Mouse (Mus musculus) spleen, adult 12 weeks (tissue): ENCODE measurements around the gene Chst11.

ENCODE experiments used
- DNase-seq: peaks from one replicate; pipeline ENCODE4 v3.0.0; 2022; ENCODE audit warnings: low spot score

Gene Chst11

DNA sequence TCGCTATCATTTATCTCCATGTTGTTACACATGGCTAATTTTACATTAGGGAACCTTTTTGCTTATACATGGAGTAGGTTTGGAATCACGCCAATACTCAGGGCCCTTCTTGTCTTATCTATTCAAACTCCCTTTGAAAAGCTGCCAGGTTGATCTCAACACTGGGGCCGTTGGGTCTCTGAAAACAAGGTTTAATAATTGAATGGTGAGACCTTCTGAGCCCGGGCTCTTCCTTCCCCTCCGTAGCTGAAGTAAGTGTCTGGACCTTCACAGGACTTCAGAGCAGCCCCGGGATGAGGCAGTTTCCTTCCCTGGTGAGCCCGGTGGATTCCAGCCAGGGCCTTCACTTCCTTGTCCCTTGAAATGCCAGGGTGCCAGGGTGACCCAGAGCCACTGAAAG lies 5.6 kb downstream of the Chst11 start:
- DNase-seq: no peak

DNA sequence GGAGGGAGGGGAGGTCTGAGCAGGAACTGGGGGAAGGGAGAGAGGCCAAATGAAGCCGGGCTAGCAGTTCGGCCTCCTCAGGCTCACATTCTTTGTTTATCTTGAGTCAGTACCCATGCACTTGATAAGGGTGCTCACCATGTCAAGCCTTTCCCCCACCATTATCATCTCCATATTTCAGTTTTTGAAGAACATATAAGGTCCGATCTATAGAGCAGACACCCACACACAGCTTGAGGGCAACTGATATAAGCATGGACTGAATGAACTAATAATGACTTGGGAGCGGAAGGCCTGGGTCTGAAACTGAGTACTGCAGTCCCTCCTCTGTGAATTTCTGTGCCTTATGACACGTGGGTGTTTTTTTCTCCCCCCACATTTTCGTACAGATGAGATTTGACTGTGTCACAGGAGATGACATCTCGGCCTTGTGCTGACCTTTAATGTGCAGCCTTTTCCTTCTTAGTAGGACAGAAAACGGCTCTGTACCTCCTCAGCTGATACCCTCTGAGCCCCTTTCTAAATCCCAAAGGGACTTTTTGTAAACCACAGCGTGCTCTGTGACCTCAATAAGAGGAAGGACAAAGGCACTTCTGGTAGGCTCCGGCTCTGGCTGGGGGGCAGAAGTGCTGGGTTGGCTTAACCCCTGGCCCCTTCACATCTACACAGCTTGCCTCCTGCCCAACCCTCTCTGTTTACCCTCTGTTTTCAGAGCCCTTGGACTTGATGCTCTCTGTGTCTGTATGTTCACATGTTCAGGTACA lies 6.6 kb downstream of the Chst11 start:
- DNase-seq: no peak

DNA sequence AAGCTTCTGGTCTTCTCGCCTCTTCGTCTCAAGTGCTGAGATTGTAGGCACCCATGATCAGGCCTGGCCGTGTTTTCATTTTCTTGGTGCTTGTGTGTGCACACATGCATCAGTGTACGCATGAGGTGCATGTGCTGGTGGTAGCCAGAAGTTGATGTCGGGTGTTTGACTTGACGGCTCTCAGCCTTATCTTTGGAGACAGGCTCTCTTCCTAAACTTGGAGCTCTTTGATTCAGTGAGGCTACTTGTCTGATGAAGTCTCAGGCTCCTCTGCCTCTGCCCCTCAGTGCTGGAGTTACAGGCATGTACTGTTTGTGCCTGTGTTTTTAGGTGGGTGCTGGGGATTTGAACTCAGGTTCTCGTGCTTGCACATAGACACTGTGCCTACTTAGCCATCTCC lies 9.0 kb downstream of the Chst11 start:
- DNase-seq: no peak

DNA sequence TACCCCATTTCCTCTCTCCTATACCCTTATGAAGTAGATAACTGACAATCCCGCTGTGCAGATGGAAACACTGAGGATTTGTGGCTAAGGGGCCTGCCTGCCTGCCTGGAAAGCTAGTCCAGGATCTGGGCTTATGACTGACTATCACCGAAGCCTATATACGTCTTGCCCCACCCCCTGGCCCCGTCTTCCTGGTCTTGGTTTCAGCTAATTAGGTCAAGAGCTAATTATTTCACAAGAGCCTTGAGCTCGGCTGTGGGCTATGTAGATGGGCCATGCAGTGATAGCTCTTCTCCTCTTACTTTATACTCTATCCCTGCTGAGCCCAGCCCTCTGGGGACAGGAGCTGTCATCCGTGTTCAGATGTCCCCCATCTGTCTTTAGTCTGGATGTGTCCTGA lies 12.2 kb downstream of the Chst11 start:
- no peak for DNase-seq

DNA sequence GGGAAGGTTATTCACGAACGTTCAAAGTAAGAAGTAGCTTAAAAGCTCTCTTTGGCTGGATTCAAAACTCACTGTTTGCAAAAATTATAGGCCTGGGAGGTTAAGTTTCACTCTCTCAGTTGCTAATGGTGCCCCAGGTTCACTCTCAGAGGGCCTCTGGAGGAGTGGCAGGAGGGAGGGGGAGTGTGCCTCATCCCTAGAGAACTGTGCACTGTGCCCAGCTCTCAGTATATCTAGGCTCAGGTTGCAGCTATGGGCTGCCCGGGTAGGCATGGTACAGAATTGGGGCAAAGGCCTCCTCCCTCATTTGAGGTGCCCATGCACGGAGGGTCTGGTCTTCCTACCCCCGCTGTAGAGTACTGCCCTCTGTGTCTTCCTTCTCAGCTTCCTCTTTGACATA lies 14.9 kb downstream of the Chst11 start:
- no peak for DNase-seq

DNA sequence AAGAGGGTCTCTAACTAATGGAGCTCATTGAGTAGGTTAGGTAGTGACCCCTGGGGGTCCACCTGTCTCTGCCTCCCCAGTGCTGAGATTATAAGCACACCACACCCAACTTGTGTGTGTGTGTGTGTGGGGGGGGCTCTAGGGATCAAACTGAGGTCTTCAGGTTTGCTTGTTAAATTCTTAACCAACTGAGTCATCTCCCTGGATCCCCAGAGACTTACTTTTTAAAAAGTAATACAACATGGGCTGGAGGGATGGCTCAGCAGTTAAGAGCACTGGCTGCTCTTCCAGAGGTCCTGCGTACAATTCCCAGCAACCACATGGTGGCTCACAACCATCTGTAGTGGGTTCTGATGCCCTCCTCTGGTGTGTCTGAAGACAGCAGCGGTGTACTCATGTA lies 15.4 kb downstream of the Chst11 start:
- DNase-seq: no peak

DNA sequence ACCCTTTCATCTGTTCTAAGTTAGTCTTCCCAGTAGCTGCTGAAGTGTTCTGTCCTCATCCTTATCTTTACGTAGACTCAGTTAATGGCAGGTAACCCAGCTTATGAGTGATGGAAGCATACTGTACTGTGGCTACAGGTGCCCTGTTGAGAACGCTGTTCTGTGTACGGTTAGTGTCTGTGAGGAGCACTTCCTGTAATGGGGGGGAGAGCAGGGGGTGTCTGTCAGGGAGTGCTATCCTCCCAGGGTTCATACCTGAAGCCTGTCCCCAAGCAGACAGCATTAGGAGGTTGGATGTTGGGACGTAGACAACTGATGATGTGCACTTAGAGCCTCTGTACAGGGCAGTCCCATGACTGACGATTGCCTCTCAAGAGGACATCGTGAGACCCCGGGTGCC lies 18.6 kb downstream of the Chst11 start:
- no peak for DNase-seq

DNA sequence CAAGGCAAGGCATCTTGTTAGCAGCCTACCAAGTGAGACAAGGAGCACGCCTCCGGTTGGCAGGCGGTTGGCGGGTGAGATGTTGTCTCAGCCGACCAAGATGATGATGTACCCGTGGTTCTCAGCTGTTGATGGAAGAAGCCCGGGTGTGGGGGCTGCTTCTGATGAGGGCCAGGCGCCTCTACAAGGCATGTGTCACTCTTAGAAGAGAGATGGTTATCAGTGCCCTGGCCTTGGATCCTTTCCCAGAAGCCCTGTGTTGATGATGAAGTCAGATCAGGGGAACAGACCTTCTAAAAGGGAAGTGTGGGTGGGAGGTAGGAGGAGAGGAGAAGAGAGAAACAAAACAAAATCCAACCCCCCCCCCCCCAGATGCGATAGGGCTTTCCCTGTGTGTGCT lies 19.1 kb downstream of the Chst11 start:
- DNase-seq: no peak

DNA sequence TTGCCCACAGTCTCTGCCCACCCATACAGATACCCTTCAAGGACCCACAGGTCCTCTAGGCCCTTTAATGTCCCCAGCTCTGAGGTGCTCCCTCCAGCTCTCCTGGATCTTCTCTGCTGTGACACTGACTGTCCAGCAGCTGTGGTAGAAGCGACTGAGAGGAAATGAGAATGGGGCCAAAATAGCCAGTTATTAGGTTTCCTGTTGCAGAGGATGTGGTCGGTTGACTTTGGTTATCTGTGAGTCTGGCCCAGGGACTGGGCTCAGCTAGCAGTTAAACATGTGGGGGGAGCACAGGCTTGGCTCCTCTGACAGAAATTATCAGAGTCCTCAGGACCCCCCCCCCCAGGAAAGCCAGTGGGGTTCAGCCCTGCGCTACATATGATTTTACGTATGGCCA lies 19.7 kb downstream of the Chst11 start:
- no peak for DNase-seq

DNA sequence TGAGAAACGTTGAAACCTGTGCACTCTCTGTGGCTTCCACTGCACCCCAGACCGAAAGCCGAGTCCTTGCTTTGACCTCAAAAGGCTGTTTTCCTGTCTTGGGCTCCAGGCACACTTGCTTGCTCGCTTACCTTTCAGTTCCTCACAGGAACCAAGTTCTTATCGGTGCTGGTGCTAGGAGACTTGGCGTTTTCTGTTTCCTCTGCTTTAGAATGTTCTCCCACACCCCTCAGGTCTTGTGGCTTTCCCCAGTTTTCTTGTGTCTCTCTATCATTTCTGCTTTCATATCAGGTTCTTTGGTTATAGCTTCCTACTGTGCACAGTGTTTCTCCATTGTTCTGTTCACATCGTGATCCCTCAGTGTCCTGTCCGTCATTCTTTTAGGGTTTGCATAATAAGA lies 21.0 kb downstream of the Chst11 start:
- no peak for DNase-seq

DNA sequence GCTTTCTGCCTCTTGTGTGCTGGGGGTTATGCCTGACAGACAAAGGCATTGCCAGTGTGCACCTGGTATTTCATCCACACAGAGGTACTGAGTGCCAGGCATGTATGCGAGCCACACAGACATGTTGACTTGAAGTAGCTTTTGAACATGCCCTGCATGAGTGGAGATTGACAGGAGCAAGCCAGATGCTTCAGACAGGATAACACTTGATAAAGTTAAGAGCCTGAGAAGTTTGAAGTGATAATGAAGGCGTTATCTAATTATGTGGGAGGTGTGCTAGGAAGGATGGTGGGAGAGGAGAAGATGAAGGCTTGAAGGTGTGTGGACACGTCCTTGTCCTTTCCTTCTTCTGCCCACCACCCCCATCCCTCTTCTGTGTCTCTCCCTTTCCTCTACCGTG lies 28.7 kb downstream of the Chst11 start:
- DNase-seq: no peak

DNA sequence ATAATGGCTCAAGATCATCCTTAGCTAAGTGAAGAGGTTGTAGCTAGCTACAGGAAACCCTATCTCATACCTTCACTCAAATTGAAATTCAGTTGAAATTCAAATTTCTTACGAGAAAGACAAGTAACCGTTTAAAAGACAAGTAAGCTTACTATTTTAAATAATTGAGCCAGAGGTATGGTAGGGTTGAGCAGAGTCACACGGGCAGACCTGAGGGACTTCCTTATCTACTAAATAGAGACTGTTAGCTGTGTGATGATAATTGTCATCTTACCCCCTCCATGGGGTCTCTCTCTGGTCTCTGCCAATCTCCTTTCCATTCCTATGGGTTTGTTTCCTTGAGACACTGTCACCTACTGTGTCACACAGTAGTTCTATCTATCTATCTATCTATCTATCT lies 30.6 kb downstream of the Chst11 start:
- DNase-seq: no peak

DNA sequence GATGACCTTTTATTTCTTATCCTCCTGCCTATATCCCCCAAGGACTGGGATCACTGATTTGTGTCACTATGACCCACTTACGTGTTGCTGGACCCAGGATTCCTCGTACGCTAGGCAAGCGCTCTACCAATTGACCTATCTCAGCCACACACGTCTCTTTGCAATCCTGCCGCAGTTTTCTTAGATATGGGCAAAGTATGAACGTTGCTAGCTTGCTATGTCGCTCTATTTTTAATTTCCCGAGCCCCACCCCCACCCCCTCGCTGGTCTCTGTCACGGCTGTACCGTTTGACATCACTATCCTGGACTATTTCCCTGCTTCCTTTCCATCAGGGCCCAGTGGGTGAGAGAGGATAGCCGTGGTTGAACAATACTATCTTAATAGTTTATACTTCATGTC lies 31.5 kb downstream of the Chst11 start:
- DNase-seq: no peak

DNA sequence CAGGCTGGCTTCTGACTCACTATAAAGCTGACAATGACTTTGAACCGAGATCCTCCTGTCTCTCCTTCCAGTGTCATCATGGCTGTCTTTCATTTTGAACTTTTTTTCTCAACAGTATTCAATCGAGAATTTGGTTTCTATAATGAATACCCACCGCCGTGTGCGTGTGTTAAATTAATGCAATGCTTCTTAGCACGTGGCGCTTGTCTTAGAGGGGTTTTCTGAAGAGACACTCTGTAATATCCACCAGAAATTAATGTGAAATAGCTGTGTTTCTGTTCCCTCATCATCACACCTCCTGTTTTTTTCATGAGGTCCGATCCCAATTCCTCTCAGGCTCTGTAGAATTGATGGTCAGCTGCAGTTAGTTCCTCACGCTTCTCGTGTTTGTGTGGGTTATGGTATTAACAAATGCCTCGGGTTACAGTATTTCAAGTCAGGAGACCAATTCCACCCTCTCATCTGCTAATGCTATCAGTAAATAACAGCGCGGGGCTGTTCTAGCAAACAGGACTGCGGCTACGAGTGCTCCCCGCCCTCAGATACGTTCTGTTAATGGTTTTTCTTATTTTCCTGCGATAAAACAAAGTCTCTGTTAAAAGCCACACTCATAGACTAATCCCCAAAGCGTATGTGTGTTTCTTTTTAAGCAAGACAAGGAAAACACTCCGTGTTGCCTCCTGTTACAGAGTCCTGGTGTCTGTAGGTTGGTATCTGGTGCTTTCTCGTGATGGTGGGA lies 32.6 kb downstream of the Chst11 start:
- DNase-seq: peak; percentile 29

DNA sequence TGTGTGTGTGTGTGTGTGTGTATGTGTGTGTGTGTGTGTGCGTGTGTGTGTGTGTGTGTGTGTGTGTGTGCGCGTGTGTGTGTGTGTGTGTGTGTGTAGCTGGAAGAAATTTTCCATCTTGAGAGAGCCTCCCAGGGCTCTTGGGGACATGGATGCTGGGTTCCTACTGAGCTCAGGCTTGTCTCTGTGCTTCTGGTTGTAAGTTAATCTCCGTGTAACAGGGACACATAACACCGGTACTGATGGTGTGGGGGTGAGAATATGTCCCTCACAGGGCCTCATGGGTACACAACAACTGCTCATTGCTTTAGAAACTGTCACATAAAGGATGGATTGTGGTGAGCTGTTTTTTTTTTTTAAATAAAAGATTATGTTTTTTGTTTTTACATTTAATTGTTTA lies 33.2 kb downstream of the Chst11 start:
- no peak for DNase-seq

DNA sequence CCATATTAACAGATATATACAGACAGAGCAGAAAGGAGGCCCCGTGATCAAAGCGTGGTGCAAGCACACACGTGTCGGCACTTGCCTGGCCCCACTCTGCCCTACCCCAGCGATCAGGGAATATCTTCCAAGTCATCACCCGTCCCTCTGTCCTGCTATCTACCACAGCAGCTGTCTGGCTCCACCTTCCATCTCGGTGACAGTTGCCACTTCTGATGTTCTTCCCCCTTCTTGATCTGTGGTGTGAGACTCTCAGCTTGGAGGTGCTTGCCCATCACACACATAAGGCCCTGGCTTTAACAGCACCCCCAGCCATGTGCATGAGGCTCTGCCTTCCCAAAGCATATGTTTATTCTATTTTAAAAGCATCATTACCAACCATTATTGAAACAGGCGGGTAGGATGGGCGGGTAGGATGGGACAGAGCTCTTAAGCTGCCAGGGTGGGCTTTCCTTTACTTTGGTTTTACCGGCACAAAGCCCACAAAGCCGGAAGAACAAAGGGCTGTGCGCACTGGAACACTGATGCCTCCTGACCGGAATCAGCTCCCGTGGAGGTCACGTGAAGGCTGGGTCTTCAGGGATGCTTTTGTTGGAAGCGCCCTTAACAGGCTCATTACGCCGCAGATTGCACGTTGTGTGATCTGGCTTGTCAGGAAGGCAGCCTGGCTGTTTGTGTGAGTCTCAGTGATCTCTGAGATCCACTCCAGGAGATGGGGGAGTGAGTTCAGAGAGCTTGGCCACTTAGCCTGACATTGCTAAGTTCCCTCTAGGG lies 34.4 kb downstream of the Chst11 start:
- peak; percentile 53 for DNase-seq

DNA sequence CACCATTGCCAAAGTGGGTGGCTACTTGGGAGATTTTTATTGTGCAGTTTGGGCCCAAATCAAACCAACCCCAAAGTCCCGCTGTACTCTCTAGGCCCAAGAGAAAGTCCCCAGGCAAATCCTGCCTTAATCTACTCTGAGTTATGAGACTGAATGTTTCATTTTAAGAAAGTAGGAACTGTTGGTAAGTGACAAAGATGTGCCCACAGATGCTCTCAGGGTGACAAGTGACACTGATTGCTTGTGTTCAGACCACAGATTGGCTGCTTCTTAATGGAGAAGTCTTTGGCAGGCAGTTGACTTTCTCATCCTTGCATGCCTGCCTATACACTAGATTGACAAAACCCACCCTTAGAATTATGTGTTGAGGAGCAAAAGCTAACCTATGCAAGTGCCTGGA lies 37.3 kb downstream of the Chst11 start:
- DNase-seq: no peak

DNA sequence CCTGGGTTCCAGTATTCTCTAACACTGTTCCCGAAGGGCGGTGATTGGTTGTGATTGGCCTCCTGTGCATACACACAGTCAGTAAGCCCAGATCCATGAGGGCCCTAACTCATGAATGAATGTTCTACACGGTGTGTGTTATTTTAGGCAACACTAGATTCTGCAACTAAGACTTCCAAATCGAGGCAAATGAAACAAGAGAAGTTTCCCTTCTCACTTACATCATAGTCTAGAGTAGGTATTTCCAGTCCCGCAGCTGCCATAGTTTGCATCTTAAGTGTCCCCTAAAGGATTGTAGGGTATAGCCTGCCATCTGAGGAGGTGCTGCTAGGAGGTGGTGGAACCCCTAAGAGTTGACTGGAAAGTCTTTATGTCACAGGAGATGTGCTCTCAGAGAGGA lies 40.9 kb downstream of the Chst11 start:
- no peak for DNase-seq

DNA sequence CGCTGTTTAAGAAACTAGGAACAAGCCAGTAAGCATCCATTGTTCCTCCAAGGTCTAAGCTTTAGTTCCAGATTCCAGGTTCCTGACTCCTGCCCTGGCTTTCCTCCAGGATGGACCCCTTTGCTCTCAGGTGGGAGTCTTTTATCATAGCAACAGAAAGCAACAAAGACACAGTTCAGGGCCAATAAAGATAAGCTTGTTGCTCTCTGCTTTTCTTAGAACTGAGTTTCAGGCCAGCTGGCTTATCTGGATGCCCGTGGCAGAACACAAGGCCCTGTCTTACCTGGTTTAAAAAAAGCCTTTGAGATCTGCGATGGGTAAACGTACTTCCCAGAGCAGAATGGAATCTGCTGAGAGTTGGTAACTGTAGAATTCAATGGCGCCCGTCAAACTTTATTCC lies 42.4 kb downstream of the Chst11 start:
- no peak for DNase-seq

DNA sequence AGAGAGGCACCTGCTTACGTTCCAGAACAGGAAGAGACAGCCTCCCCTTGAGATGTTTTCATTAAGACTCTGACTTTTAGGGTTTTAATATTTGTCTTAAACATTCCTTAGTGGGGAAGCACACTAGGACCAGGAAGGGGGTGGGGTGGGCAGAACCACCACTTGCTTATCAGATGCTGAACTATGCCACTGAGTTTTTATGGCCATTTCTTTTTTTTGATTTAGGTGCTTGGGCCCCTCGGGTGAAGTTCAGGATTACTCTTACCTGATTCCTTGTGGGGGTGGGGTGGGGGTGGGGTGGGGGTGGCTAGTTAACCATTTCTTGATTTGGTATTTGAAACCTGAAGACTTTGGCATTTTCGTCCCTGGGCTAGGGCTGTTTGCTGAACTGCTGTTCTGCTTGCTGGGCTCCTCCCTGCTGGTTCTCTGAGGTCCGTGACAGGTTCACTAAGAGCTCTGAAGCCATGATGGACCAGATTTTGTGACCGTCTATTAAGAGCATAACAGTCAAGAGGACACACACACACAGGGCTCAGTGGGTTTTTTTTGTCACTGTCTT lies 44.9 kb downstream of the Chst11 start:
- no peak for DNase-seq

DNA sequence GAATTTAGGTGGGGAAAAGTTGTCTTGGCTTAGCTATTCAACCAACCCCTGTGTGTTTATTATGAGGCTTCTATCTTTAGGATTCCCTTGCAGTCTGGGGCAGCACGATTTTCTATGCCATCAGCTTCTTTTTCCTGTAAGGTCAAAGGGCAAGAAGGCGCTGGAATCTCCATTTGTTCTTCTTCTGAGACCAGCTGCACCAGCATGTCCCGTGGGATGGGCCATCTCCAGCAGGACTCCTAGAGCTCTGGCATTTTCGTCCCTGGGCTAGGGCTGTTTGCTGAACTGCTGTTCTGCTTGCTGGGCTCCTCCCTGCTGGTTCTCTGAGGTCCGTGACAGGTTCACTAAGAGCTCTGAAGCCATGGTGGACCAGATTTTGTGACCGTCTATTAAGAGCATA lies 45.6 kb downstream of the Chst11 start:
- no peak for DNase-seq

DNA sequence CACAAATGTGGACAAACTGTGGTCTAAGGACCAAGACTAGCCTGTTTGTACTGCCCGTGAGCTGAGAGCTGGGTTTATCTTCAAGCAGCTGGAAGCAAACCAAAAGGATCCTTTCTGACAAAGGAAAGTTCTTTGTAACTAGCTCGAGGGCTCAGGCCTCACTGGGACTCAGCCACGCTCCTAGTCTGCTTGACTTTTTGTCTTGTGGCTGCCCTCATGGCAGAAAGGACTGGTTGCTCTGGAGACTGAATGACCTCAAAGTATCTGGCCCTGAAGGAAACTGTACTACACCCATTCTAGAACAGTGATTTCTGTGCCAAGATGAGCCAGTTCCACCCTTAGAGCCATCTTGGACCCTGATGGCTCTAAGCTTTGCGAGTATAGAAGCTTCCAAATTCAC lies 46.3 kb downstream of the Chst11 start:
- no peak for DNase-seq

DNA sequence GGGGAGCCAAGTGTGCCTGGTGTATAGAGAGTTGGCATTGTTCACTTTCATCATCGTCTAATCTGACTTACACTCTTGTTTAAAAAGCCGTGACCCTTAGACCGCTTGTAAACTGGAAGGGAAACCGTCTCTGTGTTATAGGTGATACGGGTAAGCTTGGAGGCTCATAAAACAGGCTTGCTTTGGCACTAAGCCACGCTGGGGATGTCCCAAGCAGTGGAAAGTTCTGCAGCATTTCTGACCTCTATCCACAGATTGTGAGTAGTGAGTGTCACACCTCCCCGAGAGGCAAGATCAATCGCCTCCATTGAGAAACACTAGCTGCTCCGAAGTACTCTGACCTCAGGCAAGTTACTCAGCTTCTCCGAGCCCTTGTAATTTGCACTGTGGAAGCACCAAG lies 47.3 kb downstream of the Chst11 start:
- no peak for DNase-seq
